Mouse (Mus musculus) mesoderm, embryonic 11.5 days (tissue): ENCODE results near the gene Bex1.

Experiments
- DNase-seq: peaks from one replicate; pipeline ENCODE4 v3.0.0-alpha.2; 2012; ENCODE audit warnings: low read depth, low spot score

The Bex1 gene

GRCm38 (mm10) chrX:136172118-136172551, 43.2 kb downstream of the Bex1 start, which contains the start of gene Tceal8:
Gene Tceal8 (minus strand): TSS chrX:136172342.
- peak; percentile 90 for DNase-seq

- DNase-seq, result peak; percentile 79
Measured at GRCm38 (mm10) chrX:136171189-136172117, 43.9 kb downstream of the Bex1 start.

GRCm38 (mm10) chrX:136170625-136171024, 44.7 kb downstream of the Bex1 start:
- DNase-seq, result no peak
